Mouse (Mus musculus): ENCODE measurements around the gene Layn. TPM values are rescaled to one million over a fixed set of nuclear protein-coding genes. Genes with fewer than 3 reads are reported as not detected.
A peak's percentile ranks its signal among the peaks of the same experiment; 100 is the strongest.

Gene Layn
- total RNA-seq, 1 experiment from 2014 or later = 6.6 TPM

DNA sequence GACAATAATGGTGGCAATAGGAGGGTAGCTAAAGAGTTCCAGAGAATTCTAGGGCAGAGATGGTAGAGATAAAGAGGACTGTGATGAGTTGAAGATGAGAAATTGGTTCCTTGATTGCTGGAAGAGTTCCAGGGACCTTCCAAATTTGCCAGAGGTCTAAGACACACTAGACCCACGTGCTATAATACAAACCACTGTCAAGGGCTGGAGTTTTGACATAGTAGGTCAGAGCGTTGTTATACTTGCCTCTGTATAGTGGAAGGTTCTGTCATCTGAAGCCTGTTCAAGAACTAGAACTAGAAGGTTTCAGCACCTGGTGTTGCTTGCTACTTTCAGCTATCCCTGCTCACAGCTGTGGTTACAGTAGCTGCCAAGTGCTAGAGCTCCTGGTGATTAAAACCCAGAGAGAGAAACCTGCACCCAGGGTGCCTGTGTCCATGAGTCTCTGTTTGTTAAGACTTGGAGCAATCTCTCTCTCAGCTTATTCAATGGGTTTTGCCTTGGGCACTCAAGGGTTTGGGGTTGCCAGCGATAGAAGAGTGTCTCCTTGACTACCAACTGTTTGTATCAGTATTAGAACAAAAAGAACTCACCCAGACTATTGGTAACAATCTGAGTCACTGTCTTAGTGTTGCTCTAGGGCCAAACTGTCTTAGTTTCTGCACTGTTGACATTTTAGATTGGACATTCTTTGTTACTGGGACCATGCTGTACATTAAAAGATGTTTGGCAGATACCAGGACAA, 43.9 kb downstream of the Layn start:
- DNase-seq = no peak

DNA sequence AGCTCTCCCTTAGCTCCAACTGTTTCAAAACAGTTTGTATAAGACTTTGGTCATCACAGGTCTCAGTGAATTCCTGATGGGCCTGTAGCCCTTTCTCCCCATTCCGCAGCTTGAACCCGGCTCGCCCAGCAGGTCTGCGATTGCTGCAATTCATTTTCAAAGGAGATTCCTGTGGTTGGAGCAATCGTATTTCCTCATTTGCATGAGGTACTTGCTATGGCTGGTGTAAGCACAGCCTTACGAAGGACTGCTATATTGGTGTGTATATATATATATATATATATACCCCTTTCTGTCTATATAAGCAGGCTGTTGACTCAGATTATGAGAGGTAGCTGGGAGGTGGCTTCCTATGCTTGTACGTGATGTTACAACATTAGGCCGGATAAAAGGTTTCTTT, 44.6 kb downstream of the Layn start:
- DNase-seq = no peak

DNA sequence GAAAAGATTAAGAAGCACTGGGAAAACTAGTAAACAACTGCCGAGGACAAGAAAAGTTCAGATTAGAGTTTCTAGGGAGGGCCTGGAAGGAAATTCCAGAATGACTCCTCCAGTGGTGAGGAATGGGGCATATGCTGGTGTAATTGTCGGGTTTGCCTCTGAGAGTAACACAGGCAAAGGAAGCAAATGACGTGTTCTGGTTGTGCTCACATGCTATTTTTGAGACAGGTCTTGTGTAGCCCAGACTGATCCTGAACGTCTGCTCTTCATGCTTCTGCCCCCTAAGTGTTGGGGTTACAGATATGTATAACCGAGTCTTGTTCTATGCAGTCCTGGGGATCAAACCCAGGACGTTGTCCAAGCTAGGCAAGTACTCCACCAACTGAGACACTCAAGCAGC, 45.3 kb downstream of the Layn start:
- no peak for DNase-seq

- no peak for DNase-seq
Observed at GRCm38 (mm10) chr9:51030147-51030546, 46.7 kb downstream of the Layn start.

DNA sequence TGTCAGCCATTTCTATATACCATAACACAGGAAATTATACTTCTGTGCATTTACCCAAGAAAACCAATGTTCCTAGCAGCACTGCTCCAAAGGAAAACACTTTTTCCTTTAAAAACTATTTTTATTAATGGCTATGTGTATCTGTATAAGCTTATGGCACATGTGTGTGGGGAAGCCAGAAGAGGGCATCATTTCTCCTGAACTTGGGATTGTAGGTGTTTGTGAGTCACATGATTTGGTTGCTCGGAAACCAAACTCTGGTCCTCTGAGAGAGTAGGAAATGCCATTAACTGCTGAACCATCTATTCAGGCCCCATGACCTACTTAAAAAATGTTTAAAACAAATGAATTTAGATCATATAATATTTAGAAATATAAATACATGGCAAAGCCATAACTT, 49.9 kb downstream of the Layn start:
- DNase-seq = no peak

- no peak for DNase-seq
Observed at GRCm38 (mm10) chr9:51021123-51021795, 55.6 kb downstream of the Layn start.

GRCm38 (mm10) chr9:51020351-51020750, 56.5 kb downstream of the Layn start:
- DNase-seq = no peak

DNA sequence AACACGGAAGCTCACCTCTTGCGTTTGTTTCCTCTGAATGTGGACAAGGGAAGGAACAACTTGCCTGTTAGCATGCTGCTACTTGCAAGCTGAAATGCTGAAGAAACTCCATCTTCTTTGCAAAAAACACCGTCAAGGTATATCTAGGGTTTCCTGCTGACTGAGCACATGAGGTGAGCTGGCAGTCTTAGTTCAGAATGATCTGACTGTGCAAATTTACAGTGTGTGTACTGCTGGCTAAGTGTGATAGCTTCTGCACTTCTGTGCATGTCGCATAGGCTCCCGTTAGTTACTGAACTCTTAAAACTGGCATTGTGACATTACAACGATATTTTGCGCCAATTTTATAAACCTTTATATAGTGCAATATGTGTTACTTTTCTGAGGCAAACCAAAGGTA, 57.2 kb downstream of the Layn start:
- DNase-seq = no peak

DNA sequence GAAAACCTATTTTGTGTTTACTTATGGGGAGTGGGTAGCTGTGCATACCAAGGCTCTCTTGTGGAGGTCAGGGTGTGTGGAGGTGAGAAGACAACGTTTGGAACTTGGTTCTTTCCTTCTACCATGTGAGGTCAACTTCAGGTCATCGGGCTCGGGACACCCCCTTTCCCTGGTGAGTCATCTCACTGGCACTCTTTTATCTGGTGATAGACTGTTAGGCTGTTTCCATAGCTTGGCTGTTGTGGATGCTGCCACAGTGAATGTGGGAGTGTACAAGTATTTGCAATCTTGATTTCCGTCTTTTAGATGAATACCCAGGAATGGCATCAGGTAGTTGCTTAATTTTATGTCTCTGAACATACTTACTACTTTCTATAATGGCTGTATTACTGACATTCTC, 61.2 kb downstream of the Layn start:
- peak; percentile 5 for DNase-seq

DNA sequence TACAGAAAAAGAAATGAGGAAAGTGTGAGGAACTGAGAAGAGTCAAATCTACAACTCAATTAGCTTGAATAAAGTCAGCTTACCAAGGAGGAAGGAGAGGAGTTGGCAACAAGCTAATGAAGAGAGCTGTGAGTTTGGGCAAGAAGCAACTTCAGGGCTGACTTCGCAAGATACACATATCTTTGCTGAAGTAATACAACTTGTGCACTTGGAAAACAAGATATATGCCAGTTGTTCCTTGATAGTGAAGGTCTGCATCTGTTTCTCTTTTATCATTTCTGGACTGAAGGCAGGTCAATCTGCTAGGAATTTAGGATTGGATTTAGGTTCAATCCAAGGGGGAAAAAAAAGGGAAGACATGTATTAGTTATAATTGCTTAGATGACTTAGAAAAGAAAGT, 63.2 kb downstream of the Layn start:
- no peak for DNase-seq

- DNase-seq = no peak
Observed at GRCm38 (mm10) chr9:51009656-51009950, 67.3 kb downstream of the Layn start.

DNA sequence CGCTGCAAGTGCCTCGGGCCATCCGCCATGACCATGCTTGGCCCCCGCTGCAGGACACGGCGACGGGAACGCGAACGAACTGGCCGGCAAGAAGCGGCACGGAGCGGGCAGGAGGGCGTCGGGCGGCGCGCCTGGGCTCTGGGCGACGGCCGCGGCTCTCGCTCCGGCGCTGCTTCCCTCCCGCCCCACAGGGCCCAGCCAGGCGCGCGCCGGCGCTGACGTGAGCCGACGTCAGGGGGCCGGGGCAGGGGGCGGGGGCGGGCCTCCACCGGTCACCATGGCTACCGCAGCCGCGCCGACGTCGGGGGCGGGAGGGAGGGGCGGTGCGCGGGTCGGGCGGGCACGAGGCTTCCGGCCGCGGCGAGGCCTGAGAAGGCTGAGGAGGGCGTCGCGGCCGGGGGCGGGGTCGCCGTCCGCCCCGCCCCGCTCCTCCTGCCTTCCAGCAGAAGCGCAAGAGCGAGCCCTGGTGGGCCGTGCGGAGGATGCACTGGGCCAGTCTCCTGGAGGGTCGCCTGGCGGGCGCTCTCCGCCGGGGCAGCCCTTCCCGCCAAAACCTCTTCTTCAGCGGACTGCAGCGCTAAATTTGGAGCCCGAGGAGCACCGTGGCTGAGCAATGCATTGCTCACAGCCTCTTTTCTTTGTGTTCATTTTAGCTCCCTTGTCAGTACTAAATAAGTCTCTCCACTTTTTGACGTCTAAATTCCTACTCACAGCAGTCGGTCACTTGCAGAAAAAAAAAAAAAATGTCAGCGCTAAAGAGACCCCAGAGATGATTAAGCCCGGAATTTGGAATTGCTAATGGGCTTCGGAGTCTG, 67.8 kb downstream of the Layn start, which contains the start of gene Sik2:
TSS of gene Sik2 (minus strand) at position 233 of the 815 bp plus-strand sequence.
- peak; percentile 94 for DNase-seq

DNA sequence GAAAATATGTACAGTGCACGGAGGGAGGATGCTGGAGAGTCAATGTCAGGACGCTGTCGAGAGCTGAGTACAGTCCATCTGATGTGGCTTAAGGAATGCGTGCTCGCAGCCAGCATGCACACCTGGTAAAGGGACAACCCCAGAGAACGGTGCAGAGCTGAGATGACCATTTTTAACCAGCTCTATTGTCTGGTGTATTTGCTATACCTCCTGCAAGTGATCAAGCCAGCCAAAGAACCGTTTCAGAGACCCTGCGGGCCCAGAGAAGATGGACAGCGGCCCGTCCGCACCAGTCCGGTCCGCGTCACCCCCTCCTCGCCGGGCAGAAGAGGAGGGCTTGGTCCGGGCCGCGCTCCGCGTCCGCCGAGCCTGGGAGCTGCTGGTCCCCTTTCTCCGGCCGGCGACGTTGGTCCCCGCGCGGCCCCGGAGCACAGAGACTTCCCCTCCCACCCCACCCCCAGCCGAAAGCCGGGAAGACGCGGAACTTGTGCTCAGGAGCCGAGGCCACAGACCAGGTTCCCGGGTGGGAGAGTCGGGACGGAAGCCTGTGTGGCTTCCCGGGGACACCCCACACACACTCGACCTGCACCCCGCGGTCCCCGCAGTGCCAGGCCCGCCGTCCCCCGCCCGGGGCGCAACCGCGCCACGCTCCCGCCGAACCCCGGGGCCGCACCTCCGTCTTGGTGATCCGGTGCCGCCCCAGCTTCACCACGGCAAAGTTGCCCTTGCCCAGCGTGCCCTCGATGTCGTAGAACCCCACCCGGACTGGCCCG, 68.6 kb downstream of the Layn start:
- DNase-seq = peak; percentile 52

DNA sequence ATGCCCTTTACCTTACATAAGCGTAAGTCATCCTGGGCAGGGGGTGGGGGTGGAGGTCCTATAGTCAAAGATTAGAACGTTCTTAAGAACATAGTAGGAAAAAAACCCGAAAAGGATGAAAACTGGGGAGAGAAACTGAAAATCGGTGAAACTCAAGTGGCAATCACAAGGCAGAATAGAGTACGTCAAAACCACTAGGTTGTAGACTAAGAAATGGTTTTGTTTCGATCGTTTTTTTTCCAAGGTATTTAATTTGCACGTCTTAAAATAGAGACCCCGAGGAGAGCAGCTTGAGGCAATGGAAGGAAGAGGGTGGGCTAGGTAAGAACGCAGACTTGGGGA, 69.2 kb downstream of the Layn start:
- no peak for DNase-seq

DNA sequence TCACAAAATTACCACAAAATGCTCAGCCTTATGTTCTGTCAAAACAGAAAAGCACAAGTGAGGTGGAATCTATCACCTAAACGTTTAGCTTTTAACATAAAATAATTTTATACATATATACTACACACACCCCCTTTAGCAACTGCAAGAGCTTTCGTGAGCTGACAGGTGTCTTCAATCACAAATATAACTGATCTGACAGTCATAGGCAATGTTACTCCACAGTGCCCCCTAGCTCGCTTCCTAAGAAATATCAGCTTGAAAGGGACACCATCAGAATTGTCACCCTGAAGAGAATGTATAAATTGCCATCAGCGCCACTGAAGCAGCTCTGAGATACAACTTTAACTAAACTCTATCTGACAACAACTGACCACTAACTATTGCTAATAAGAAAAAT, 70.0 kb downstream of the Layn start:
- peak; percentile 38 for DNase-seq

Small RNA genes lying within 50 kb of the gene (microRNA-seq; reads per million reads assigned to microRNA genes)
- gene Mir34b = 62.4 to 77.2 reads per million in 2 experiments
- gene Mir34c = 1,885 to 1,942 reads per million in 2 experiments

Other genes with a start within 250 kb of the Layn start
- 28.4 and 29.6 TPM in 2 replicates for gene Ppp2r1b, start 231.8 kb downstream of the Layn start, total RNA-seq (2021)
- 61.0 and 78.5 TPM in 2 replicates for gene Sik2, start 68.0 kb downstream of the Layn start, total RNA-seq (2021)
- gene Btg4, start 16.2 kb downstream of the Layn start, total RNA-seq (2021) = not detected in 2 replicates
- gene 4833427G06Rik, start 25.0 kb upstream of the Layn start, total RNA-seq (2021) = 0.46 TPM in 1 of 2 replicates, not detected in the other
- gene Gm32742, start 88.4 kb upstream of the Layn start, total RNA-seq (2021) = not detected in 2 replicates
- 0.18 TPM in 1 of 2 replicates, not detected in the other for gene Pou2af1, start 136.6 kb upstream of the Layn start, total RNA-seq (2021)
- 2.7 and 3.6 TPM in 2 replicates for gene Colca2, start 201.5 kb upstream of the Layn start, total RNA-seq (2021)